Comparison of ENCODE assay signal across 15 mouse cellular contexts in the genomic region with DNA sequence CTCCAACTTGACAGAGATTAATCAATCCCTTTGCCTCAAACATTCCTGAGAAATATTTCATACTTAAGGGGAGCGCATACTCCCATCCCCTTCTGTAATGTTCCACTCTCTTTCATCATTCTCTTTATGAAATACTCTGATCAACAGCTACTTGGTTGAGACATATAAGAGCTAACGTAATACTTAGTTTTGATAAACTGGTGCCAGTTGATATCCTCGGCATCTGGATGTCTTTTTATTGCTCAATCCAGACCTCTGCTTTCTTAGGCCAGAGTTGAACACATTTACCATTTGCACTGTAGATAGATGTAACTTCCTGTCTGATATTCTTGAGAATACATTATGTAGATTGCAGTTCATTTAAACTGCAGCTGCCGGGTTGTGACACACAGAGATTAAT.
"Had no signal": no experiment of that assay in that cellular context is flagged by ENCODE, and none has a peak within 500 bp of the region (broad histone marks: within the 10 kb centered on the region; RNA-seq: fewer than 3 reads in every experiment).

No protein-coding gene starts in this region.

- H3K9ac ChIP-seq: kidney, embryonic 15.5 days; liver, embryonic 15.5 days; midbrain, embryonic 13.5 days; neural tube, embryonic 15.5 days had no signal

- ATAC-seq: intestine, embryonic 16.5 days; midbrain, embryonic 13.5 days had no signal

- H3K27ac ChIP-seq: kidney, embryonic 15.5 days; left cerebral cortex, adult 2 months; limb, embryonic 10.5 days; liver, embryonic 15.5 days; macrophage; midbrain, embryonic 13.5 days; neural tube, embryonic 15.5 days had no signal

- H3K4me1 ChIP-seq: kidney, embryonic 15.5 days; limb, embryonic 10.5 days; liver, embryonic 15.5 days; midbrain, embryonic 13.5 days; neural tube, embryonic 15.5 days had no signal

- H3K4me2 ChIP-seq: kidney, embryonic 15.5 days; liver, embryonic 11.5 days; liver, embryonic 15.5 days; midbrain, embryonic 13.5 days; neural tube, embryonic 15.5 days had no signal

- H3K9me3 ChIP-seq: kidney, embryonic 15.5 days; limb, embryonic 10.5 days; liver, embryonic 15.5 days; midbrain, embryonic 13.5 days; neural tube, embryonic 15.5 days had no signal

- H3K4me3 ChIP-seq: kidney, embryonic 15.5 days; left cerebral cortex, adult 2 months; limb, embryonic 10.5 days; liver, embryonic 15.5 days; midbrain, embryonic 13.5 days; myocyte; neural tube, embryonic 15.5 days had no signal

- H3K27me3 ChIP-seq: kidney, embryonic 15.5 days; liver, embryonic 15.5 days; midbrain, embryonic 13.5 days; neural tube, embryonic 15.5 days had no signal

- DNase-seq: kidney, adult 2 months; kidney, postnatal 14 days; right cerebral cortex, adult 18-20 months; right cerebral cortex, postnatal 25 days; thymus, postnatal 36 days had no signal

- H3K36me3 ChIP-seq: kidney, embryonic 15.5 days; limb, embryonic 10.5 days; liver, embryonic 15.5 days; midbrain, embryonic 13.5 days; neural tube, embryonic 15.5 days had no signal
